Mouse (Mus musculus) cerebellum, adult 11 months (tissue): ENCODE data around the gene Slc12a1.

Experiments used
- DNase-seq: peaks from one replicate; pipeline ENCODE4 v3.0.0; 2022

Gene Slc12a1

DNA sequence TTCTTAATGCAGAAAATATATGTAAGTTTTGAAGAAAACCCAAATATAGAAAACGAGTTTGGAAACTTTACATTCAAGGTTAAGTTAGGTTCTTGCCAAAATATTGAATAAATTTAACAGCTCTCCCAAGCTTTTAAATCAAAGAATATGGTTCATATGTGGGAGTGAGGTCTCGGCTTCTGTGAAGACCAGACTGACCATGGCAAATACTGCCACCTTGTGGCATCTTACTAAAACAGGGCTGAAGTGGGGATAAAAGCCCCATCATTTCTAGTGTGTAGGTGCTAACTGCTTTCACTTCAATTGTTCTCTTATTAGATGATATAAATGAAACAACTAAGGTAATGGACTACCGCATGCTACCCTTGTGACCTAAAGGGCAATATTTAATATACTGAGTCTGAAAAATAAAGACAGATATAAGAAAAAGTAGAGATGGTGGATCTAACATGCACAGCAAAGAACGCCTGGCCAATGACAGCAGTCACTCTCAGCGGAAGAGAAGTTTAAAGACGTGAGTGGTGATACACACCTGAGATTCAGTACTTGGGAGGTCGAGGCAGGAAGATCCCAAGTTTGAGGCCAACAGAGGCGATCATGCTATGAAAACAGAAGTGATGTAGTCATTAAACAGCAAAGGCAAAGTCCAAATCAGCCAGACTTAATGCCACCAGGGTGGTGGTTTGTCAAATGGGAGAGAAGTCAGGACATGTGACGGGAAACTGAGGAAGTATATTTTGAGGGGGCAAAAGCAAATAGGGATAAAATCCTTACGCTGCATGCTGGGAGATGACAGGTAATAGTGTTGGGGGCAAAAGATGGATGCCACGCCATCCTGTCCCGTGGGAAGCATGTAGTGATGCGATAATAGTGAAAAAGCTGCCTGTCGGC is 107.2 kb downstream of the Slc12a1 start:
- no peak for DNase-seq

GRCm38 (mm10) chr2:125260326-125260725 is 108.0 kb downstream of the Slc12a1 start:
- no peak for DNase-seq

DNA sequence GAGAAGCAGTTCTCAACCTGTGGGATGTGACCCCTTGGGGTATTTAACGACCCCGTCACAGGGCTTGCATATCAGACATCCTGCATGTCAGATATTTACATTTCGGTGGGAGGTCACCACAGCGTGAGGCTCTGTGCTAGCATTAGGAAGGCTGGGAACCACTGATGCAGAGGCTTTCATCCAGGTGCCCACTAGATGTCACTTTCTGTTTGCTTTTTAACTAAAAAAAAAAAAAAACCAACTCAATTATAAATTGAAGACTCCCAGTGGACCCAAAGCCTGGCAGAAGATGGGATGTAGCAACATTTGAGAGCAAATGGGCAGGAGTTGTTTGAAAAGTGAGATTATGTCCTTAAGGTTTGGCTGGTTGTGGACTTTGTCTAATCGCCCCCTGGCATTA is 110.8 kb downstream of the Slc12a1 start:
- no peak for DNase-seq

GRCm38 (mm10) chr2:125263753-125264152 is 111.4 kb downstream of the Slc12a1 start:
- DNase-seq = no peak

- DNase-seq = no peak
Observed at GRCm38 (mm10) chr2:125268876-125269275, 116.6 kb downstream of the Slc12a1 start.

GRCm38 (mm10) chr2:125275617-125276016 is 123.3 kb downstream of the Slc12a1 start:
- DNase-seq = no peak

GRCm38 (mm10) chr2:125276692-125277091 is 124.4 kb downstream of the Slc12a1 start:
- no peak for DNase-seq

DNA sequence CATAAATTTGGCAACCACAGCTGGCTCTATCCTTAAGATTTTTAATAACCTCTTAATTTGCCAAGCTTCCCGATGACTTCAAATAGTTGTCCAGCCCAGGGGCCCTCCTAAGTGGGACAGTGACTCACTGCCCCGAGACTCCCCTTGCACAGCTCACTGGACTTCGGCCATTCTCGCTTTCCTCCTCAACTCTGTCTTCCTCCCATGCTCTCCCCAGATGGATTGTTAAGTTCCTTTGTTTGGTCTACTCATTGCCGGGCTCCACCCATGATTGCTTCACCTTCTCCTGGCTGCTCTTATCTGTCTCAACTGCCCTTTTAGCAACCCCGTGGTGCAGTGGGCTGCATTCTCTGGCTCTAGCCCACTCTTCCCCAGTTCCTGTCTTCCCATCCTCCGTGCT is 126.2 kb downstream of the Slc12a1 start:
- no peak for DNase-seq
